Mouse (Mus musculus): ENCODE data around the gene Cyp2w1. TPM values are rescaled to one million over a fixed set of nuclear protein-coding genes. Genes with fewer than 3 reads are reported as not detected.

The Cyp2w1 gene
- total and polyA plus RNA-seq, 2 experiments from 2014 or later: not detected

DNA sequence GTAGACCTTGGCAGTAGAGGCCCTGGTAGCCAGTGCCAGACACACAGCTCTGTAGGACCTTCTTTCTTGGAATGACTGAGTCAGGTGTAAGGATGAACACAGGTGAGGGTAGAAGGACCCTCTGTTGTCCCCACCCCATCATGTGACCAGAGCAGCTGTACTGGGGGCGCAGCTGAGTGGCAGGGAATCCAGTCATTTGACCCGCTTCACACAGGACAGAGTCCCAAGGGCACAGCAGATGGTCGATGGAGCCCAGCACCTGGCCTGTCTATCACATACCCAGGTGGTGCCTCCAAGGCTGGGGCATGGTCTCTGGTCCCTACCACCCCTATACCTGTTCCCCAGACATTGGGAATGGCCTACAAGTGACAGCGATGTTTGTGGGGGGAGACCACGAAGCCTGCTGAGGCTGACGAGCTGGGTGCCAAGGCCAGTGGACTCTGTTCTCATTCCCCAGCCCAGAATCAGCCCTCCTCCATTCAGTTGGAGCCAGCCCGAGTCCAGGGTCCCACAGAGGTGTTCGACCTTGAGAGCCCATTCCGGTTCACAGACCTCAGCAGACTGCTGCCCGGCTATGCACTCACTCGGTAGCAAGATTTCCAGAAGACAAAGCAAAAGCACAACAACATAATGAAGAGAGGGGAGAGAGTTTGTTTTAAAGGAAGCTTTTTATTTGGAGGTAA lies 16.4 kb downstream of the Cyp2w1 start:
- Histone ChIP-seq H3K4me3 (ENCODE audit: low read depth, low read length) (no peak overlapping the region), H3K4me1 (ENCODE audit: insufficient read depth, low read length) (0 out of 2 replicates have a peak, but pooled peaks cover 4% of the 10 kb centered on the region), H3K27ac (ENCODE audit: low read depth, low read length) (no peak overlapping the region), H3K4me2 (ENCODE audit: low read depth, low read length, poor library complexity, severe bottlenecking) (no peak overlapping the region), H3K36me3 (ENCODE audit: insufficient read depth, low read length) (no peaks in the 10 kb centered on the region), H3K27me3 (ENCODE audit: insufficient read depth, low read length) (no peaks in the 10 kb centered on the region), H3K9me3 (ENCODE audit: low read length) (no peaks in the 10 kb centered on the region), H3K9ac (replicated peaks; ENCODE audit: low read length, poor library complexity, severe bottlenecking) (no peak overlapping the region)
- no peak for TF ChIP-seq CTCF (IDR thresholded peaks at IDR 0.05)
- DNase-seq (ENCODE audit: low spot score): no peak
- no peak for ATAC-seq (ENCODE audit: low FRiP score)
- WGBS: 86% methylated on average over 11 of the region's 11 CpGs

DNA sequence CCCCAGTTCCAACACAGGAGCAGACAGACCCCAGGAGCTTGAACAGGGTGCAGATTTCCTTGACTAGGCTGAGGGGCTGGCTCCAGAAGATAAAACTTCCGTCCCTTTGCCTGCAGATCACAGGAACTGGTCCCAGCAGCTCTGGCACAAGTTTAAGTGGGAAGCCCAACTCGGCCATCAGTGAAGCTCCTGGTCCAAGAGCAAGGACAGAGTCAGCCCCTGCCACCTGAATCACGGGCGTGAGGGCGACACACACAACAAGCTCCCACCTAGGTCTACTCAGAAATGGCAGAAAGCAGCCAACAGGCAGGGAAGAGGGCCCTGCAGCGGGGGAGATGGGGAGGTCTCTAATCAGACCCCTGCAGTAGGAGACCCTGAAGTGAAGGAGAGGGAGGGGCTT lies 17.9 kb downstream of the Cyp2w1 start:
- Histone ChIP-seq H3K27ac (ENCODE audit: low read depth, low read length) (no peak overlapping the region), H3K4me2 (ENCODE audit: low read depth, low read length, poor library complexity, severe bottlenecking) (no peak overlapping the region), H3K9me3 (ENCODE audit: low read length) (no peaks in the 10 kb centered on the region), H3K4me1 (ENCODE audit: insufficient read depth, low read length) (0 out of 2 replicates have a peak, but pooled peaks cover 4% of the 10 kb centered on the region), H3K9ac (replicated peaks; ENCODE audit: low read length, poor library complexity, severe bottlenecking) (no peak overlapping the region), H3K27me3 (ENCODE audit: insufficient read depth, low read length) (no peaks in the 10 kb centered on the region), H3K4me3 (ENCODE audit: low read depth, low read length) (no peak overlapping the region), H3K36me3 (ENCODE audit: insufficient read depth, low read length) (no peaks in the 10 kb centered on the region)
- no peak for TF ChIP-seq CTCF (IDR thresholded peaks at IDR 0.05)
- no peak for ATAC-seq (ENCODE audit: low FRiP score)
- WGBS: 93% methylated on average over 6 of the region's 6 CpGs
- no peak for DNase-seq (ENCODE audit: low spot score)

DNA sequence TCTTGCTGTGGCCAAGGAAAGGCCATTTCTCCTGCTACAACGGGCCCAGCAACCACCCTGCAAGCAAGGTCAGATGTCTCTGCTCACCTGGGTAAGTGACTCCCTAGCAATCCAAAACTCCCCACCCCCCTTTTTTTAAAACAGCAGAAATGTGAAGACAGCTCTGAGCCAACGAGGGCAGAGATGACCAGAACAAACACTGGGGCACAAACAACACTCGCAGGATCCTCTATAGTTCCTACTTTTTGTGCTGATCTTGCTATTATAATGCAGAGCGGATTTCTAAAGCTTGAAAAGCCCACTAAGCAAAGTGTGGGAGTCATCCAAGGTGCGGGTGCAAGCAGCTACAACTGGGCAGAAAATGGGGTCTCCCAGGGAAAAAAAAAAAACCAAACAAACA lies 18.7 kb downstream of the Cyp2w1 start:
- Histone ChIP-seq H3K9ac (replicated peaks; ENCODE audit: low read length, poor library complexity, severe bottlenecking) (peak overlapping the region; percentile 90; the same call in 1 of the 2 replicates), H3K4me2 (ENCODE audit: low read depth, low read length, poor library complexity, severe bottlenecking) (peak overlapping the region; percentile 82), H3K9me3 (ENCODE audit: low read length) (no peaks in the 10 kb centered on the region), H3K27ac (ENCODE audit: low read depth, low read length) (peak overlapping the region; percentile 82; the same call in 1 of the 2 replicates), H3K27me3 (ENCODE audit: insufficient read depth, low read length) (no peaks in the 10 kb centered on the region), H3K4me1 (ENCODE audit: insufficient read depth, low read length) (0 out of 2 replicates have a peak, but pooled peaks cover 4% of the 10 kb centered on the region), H3K36me3 (ENCODE audit: insufficient read depth, low read length) (no peaks in the 10 kb centered on the region), H3K4me3 (ENCODE audit: low read depth, low read length) (peak overlapping the region; percentile 62)
- DNase-seq (ENCODE audit: low spot score) (no peak), ATAC-seq (ENCODE audit: low FRiP score) (no peak)
- no peak for TF ChIP-seq CTCF (IDR thresholded peaks at IDR 0.05)
- WGBS: 49% methylated on average over 5 of the region's 5 CpGs

DNA sequence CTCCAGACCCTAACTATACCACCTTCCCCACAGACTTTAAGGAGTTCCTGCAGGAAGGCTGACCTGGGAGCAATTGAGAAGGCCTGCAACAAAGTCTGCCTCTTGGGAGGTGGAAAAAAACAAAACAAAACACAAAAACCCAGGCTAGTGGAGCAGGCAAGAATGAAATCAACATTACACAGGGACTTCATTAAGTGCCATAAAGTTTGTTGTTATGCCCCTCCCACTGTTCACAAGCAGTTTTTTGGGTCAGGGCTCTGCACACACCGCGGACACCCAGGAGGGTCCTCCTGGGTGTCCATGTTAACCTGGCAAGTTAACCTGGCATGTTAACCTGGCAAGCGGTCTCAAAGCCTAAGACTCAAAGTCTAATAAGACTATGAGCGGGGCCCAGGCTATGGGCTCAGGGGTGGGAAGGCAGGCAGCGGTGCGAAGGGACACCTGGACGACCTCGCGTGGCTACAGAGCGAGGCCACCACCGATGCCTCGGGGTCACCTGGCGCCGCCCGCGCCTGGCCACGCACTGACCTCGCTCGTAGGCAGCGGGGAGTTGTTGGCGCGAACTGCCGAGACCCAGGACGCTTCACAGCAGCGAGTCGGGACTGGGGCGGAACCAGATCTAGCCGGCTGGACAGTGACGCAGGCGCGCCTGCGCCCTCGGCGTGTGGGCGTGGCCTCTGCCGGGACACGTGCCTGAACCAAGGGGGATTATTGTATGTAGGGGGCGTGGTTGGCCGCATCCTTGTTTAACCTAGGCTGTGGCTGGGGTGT lies 19.4 kb downstream of the Cyp2w1 start:
- H3K27ac ChIP-seq (ENCODE audit: low read depth, low read length): peak overlapping the region; percentile 82
- DNase-seq (ENCODE audit: low spot score): peak; percentile 94
- ATAC-seq (ENCODE audit: low FRiP score): peak; percentile 95
- H3K4me1 ChIP-seq (ENCODE audit: insufficient read depth, low read length): 0 out of 2 replicates have a peak, but pooled peaks cover 4% of the 10 kb centered on the region
- peak overlapping the region; percentile 90 for H3K9ac ChIP-seq (replicated peaks; ENCODE audit: low read length, poor library complexity, severe bottlenecking)
- H3K9me3 ChIP-seq (ENCODE audit: low read length): no peaks in the 10 kb centered on the region
- peak overlapping the region; percentile 62 for H3K4me3 ChIP-seq (ENCODE audit: low read depth, low read length)
- TF ChIP-seq CTCF (IDR thresholded peaks at IDR 0.05): peak; percentile 45; the same call in 1 of the 2 replicates
- WGBS: 3% methylated on average over 39 of the region's 39 CpGs
- peak overlapping the region; percentile 82 for H3K4me2 ChIP-seq (ENCODE audit: low read depth, low read length, poor library complexity, severe bottlenecking)
- no peaks in the 10 kb centered on the region for H3K36me3 ChIP-seq (ENCODE audit: insufficient read depth, low read length)
- no peaks in the 10 kb centered on the region for H3K27me3 ChIP-seq (ENCODE audit: insufficient read depth, low read length)

DNA sequence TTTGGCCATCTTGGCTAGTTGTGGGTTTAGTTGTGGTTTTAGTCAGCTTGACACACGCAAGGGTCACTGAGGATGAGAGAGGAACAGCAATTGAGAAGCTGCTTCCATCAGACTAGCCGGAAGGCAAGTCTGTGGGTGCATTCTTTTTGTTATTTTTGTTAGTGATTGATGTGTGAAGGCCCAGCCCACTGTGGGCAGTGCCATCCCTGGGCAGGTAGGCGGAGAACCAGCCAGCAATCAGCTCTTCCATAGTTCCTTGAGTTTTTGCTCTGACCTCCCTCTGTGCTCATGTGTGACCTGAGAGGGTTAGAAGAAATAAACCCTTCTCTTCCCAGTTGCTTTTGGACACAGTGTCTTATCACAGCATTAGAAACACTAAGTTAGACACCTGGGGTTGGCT lies 20.7 kb downstream of the Cyp2w1 start:
- Histone ChIP-seq H3K27ac (ENCODE audit: low read depth, low read length) (no peak overlapping the region), H3K9ac (replicated peaks; ENCODE audit: low read length, poor library complexity, severe bottlenecking) (no peak overlapping the region), H3K4me1 (ENCODE audit: insufficient read depth, low read length) (0 out of 2 replicates have a peak, but pooled peaks cover 4% of the 10 kb centered on the region), H3K27me3 (ENCODE audit: insufficient read depth, low read length) (no peaks in the 10 kb centered on the region), H3K9me3 (ENCODE audit: low read length) (no peaks in the 10 kb centered on the region), H3K4me2 (ENCODE audit: low read depth, low read length, poor library complexity, severe bottlenecking) (peak overlapping the region; percentile 82; the same call in 1 of the 2 replicates), H3K36me3 (ENCODE audit: insufficient read depth, low read length) (no peaks in the 10 kb centered on the region), H3K4me3 (ENCODE audit: low read depth, low read length) (no peak overlapping the region)
- TF ChIP-seq CTCF (IDR thresholded peaks at IDR 0.05): no peak
- ATAC-seq (ENCODE audit: low FRiP score) (no peak), DNase-seq (ENCODE audit: low spot score) (no peak)
- 91% methylated on average over 3 of the region's 3 CpGs for whole genome bisulfite sequencing

Measured in midbrain, postnatal 0 days (tissue).